Mouse (Mus musculus) heart, embryonic 10.5 days (tissue): ENCODE measurements around the gene Pdk2. TPM values are rescaled to one million over a fixed set of nuclear protein-coding genes. Genes with fewer than 3 reads are reported as not detected.

ENCODE experiments used
- DNase-seq: peaks from one replicate; pipeline ENCODE4 v3.0.0-alpha.2; 2017; ENCODE audit warnings: low spot score
- H3K27ac ChIP-seq: fragments of 300-500 bp; sonication (generic); 2 replicates; pipeline ENCODE4 v1.5.1; 2016; ENCODE audit warnings: mild to moderate bottlenecking
- H3K27me3 ChIP-seq: fragments of 300-500 bp; sonication (generic); 2 replicates; pipeline ENCODE4 v1.6.1; 2016; ENCODE audit warnings: mild to moderate bottlenecking; ENCODE audit not compliant: poor library complexity, insufficient read depth, severe bottlenecking
- H3K36me3 ChIP-seq: fragments of 300-500 bp; sonication (generic); 2 replicates; pipeline ENCODE4 v1.6.1; 2016; ENCODE audit warnings: mild to moderate bottlenecking, moderate library complexity
- H3K4me1 ChIP-seq: fragments of 300-500 bp; sonication (generic); 2 replicates; pipeline ENCODE4 v1.6.1; 2016; ENCODE audit warnings: mild to moderate bottlenecking
- H3K4me3 ChIP-seq: fragments of 300-500 bp; sonication (generic); 2 replicates; pipeline ENCODE4 v1.5.1; 2016; ENCODE audit warnings: mild to moderate bottlenecking, moderate library complexity
- H3K9me3 ChIP-seq: fragments of 300-500 bp; sonication (generic); 2 replicates; pipeline ENCODE4 v1.6.1; 2016; ENCODE audit warnings: mild to moderate bottlenecking, moderate library complexity
- WGBS: fragments of 180-500 bp; shearing (Covaris S2); methylation state at CpG from one replicate; pipeline ENCODE4 v1.1.7; 2016; 5-methylcytosine and 5-hydroxymethylcytosine counted together
- polyA plus RNA-seq: library from polyadenylated mRNA; unstranded; fragments of >200 nt; fragmentation: Nextera tagmentation; extraction: Ambion mirVana; gene quantifications from 2 replicates; pipeline ENCODE4 v1.2.1, GENCODE M21; 2016

Gene Pdk2
- polyA plus RNA-seq, 1 experiment from 2014 or later = 27.4 TPM

DNA sequence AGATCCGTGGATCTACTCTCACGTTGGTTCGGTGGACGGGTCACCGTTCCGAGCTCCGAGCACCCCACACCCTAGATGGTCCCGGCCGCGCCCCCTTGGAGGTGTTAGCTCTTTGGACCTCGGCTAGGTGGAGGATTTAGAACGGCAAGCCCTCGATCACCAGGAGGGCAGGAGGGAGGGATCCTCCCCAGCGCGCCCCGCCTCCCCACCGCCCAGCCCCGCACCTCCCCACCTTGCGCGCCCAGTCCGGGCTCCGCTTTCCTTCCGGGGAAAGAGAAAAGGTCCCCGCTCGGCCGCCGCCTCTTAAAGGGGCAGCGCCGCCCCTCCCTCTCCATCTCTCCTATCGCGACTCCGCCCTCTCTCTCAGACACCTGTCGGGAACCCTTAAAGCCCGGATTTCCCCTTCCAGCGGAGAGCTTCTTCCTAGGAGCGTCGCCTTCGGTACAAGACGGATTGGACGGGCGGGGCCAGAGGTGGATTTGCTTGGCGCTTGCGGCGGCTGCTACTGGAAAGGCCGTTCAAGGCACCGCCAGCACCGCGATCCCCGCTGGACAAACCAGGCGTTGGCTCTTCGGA, 35.5 kb upstream of the Pdk2 start, which contains the start of gene Itga3:
Itga3 (minus strand) TSS at position 266 of the 576 bp plus-strand sequence.
- H3K9me3 ChIP-seq = no peaks in the 10 kb centered on the region
- no peak for DNase-seq
- peak within 1 kb of the TSS; percentile 87 for H3K27ac ChIP-seq
- peak within 1 kb of the TSS; percentile 73 for H3K4me3 ChIP-seq
- peaks cover 80% of the 10 kb centered on the region for H3K4me1 ChIP-seq
- peaks cover 52% of the 10 kb centered on the region for H3K27me3 ChIP-seq
- WGBS = under 1% methylated on average over 44 of the region's 51 CpGs
- H3K36me3 ChIP-seq = no peaks in the 10 kb centered on the region

DNA sequence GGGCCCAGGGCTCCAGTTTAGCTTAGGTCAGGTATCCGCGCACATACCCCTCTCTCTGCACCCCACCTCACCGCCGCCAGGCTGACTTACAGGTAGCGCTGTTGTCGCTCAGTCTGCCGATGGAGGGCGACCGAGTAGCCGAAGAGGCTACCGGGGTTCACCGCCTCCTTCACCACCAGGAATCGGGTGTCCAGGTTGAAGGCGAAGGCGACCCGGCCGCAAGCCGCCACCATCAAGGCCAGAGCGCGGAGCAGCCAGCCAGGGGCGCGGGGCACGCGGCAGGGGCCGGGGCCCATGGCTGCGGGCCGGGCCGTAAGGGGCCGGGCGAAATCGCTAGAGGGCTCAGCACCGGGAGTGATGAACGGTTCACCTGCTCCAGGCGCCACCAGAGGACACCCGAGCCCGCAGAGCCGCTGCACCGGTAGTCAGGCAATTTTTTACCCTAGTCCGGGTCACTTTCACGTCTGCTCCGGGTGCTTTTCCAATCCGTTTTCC, 34.9 kb upstream of the Pdk2 start:
- H3K36me3 ChIP-seq = no peaks in the 10 kb centered on the region
- peaks cover 85% of the 10 kb centered on the region for H3K4me1 ChIP-seq
- H3K27me3 ChIP-seq = peaks cover 52% of the 10 kb centered on the region
- H3K27ac ChIP-seq = peak overlapping the region; percentile 87
- WGBS = under 1% methylated on average over 42 of the region's 42 CpGs
- no peak for DNase-seq
- no peaks in the 10 kb centered on the region for H3K9me3 ChIP-seq
- peak overlapping the region; percentile 73 for H3K4me3 ChIP-seq

DNA sequence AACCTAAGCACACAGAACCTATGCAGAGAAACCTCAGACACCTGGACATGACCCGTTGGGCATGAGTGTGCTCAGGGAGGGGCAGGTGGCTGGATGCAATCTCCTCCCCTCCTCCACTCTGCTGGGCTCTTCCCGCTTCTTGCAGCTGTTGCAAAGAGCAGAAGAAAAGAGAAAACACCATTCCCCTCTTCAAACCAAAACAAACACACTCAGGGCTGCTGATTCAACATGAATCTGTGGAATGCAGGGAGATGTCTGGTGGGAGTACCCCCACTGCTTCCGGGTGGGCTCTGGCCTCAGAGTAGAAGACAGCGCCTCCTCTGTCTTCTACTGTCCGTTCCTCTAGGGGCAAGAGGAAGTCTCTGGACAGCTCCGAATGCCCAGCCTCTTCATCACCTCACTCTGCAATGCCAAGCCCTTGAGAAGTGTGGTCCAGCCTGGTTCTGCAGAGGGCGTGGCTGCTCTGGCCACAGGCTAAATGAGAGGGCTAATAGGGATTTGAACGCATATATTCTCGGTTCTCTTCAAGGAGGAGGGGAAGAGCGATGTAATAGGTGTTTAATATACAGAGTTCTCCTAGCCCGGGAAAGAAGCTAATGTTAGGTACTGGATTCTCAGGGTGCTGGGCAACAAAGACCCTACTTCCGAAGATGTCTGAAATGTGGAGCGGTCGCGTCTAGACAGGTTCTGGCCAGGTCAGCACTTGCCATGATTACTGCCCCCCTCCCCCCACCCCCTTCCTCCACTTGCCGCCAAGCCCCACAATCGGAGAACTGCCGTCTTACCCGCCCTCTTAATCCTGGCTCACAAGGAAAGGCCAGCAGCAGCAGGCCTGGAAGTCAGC, 34.3 kb upstream of the Pdk2 start:
- Histone ChIP-seq H3K27me3 (peaks cover 47% of the 10 kb centered on the region), H3K36me3 (no peaks in the 10 kb centered on the region), H3K9me3 (no peaks in the 10 kb centered on the region), H3K27ac (peak overlapping the region; percentile 87), H3K4me1 (peaks cover 86% of the 10 kb centered on the region), H3K4me3 (peak overlapping the region; percentile 73)
- WGBS = 7% methylated on average over 19 of the region's 19 CpGs
- DNase-seq = no peak

DNA sequence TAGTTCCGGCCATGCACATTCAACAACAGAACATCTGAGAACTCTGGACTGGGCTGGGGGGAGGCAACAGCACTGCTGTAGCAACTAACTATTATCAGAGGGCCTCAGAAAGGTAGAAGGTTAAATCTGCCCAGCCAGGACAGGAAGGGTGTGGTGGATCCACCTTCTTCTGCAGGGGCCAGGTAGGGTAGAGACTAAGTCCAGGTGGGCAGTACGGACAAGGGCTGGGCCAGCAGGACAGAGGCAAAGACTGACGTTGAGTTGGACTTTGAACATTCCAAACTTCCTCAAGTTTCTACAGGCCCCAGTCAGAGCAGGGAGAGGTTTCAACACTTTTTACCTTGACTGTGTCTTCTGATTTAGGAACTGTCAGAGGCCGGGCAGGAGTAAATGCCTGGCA, 33.5 kb upstream of the Pdk2 start:
- Histone ChIP-seq H3K27me3 (peaks cover 47% of the 10 kb centered on the region), H3K4me1 (peaks cover 86% of the 10 kb centered on the region), H3K36me3 (no peaks in the 10 kb centered on the region), H3K27ac (no peak overlapping the region), H3K9me3 (no peaks in the 10 kb centered on the region), H3K4me3 (peak overlapping the region; percentile 73; the same call in 1 of the 2 replicates)
- 61% methylated on average over 4 of the region's 4 CpGs for WGBS
- no peak for DNase-seq

DNA sequence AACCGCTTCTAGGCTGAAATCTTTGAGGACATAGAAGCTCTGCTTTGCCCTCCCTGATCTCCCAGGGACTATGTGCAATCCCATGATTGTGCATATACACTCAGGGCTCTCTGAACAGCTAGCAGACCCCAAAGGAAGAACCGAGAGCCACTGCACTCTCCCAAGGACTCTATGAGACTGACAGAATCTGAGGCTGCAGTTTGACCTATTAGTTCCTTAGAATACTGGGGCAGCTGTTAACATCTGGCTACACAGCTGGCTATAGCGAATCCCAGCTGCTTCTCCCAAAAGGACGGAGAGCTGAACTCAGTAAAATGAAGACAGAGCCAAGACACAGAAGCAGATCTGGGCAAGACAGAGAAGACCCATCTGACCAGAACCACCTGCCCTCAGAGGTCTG, 32.7 kb upstream of the Pdk2 start:
- Histone ChIP-seq H3K4me1 (peaks cover 86% of the 10 kb centered on the region), H3K4me3 (no peak overlapping the region), H3K27ac (no peak overlapping the region), H3K27me3 (peaks cover 42% of the 10 kb centered on the region), H3K9me3 (no peaks in the 10 kb centered on the region), H3K36me3 (no peaks in the 10 kb centered on the region)
- WGBS = 81% methylated on average over 4 of the region's 4 CpGs
- no peak for DNase-seq

DNA sequence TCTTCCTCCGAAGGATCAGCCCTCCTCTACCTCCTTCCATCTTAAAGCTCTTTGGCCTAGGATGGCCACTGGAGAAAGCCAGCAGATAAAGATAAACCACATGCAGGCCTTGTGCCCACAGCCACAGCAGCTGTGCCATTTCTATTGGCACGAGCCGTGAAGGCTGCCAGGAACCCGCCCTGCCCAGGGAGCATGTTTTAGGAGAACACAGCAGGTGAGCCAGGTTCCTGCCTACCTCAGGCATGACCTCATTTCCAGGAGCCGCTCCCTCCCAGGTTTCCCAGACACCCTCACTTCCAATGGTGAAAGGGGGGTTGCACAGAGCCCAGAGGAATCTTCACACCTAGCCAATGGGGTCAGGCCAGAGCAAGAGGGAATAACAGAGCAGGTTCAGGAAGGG, 31.6 kb upstream of the Pdk2 start:
- Histone ChIP-seq H3K27me3 (peaks cover 31% of the 10 kb centered on the region), H3K27ac (peak overlapping the region; percentile 85; the same call in 1 of the 2 replicates)

DNA sequence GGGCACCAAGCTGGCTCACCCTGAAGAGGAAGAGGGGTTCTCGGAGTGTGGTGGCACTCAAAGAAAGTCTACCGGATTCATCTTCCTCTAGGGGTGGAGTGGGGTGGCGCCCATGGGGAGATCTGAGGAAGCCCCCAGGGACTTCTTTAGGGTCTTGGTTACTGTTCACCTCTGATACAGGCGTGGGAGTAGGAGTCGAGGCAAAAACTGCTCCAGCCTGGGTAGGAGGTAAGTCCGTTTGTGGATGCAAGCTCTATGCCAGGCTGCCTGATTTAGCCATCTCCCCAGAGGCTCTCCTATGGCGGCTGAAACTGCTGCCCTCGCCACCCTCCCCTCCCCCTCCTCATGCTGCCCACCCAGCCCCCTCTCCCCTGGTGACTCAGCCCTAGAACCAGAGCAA, 31.0 kb upstream of the Pdk2 start:
- Histone ChIP-seq H3K27me3 (peaks cover 25% of the 10 kb centered on the region), H3K4me1 (peaks cover 85% of the 10 kb centered on the region), H3K4me3 (no peak overlapping the region), H3K27ac (peak overlapping the region; percentile 85), H3K9me3 (no peaks in the 10 kb centered on the region), H3K36me3 (peaks cover 3% of the 10 kb centered on the region; the same call in 1 of the 2 replicates)
- no peak for DNase-seq
- 67% methylated on average over 8 of the region's 8 CpGs for WGBS

More for the DNA sequence above, 31.6 kb upstream of the Pdk2 start:
- H3K4me3 ChIP-seq = no peak overlapping the region
- H3K36me3 ChIP-seq = no peaks in the 10 kb centered on the region
- 71% methylated on average over 5 of the region's 5 CpGs for WGBS
- peaks cover 86% of the 10 kb centered on the region for H3K4me1 ChIP-seq
- H3K9me3 ChIP-seq = no peaks in the 10 kb centered on the region
- DNase-seq = no peak

DNA sequence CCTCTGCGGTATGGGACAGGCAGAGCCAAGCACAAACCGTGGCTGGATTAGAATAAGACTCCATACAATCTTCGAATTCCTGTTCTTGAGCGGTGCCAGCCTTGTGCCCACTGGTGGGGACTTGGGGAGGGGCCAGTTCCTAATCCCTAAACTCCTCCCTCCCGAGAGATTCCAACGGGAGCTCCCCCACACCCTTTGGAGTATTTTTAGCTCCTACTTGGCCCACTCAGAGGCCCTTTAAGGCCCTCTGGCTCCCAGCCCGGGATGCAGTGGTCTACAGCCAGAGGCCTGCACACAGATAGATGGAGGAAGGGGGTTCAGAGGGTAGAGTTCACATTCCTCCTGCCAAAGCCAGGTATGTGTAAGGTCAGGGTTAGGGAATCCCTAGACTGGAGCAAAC, 30.1 kb upstream of the Pdk2 start:
- Histone ChIP-seq H3K27me3 (peaks cover 18% of the 10 kb centered on the region), H3K4me3 (peak overlapping the region; percentile 32), H3K36me3 (peaks cover 3% of the 10 kb centered on the region; the same call in 1 of the 2 replicates), H3K4me1 (peaks cover 78% of the 10 kb centered on the region), H3K9me3 (no peaks in the 10 kb centered on the region), H3K27ac (peak overlapping the region; percentile 85)
- DNase-seq = no peak
- WGBS = 31% methylated on average over 7 of the region's 7 CpGs

DNA sequence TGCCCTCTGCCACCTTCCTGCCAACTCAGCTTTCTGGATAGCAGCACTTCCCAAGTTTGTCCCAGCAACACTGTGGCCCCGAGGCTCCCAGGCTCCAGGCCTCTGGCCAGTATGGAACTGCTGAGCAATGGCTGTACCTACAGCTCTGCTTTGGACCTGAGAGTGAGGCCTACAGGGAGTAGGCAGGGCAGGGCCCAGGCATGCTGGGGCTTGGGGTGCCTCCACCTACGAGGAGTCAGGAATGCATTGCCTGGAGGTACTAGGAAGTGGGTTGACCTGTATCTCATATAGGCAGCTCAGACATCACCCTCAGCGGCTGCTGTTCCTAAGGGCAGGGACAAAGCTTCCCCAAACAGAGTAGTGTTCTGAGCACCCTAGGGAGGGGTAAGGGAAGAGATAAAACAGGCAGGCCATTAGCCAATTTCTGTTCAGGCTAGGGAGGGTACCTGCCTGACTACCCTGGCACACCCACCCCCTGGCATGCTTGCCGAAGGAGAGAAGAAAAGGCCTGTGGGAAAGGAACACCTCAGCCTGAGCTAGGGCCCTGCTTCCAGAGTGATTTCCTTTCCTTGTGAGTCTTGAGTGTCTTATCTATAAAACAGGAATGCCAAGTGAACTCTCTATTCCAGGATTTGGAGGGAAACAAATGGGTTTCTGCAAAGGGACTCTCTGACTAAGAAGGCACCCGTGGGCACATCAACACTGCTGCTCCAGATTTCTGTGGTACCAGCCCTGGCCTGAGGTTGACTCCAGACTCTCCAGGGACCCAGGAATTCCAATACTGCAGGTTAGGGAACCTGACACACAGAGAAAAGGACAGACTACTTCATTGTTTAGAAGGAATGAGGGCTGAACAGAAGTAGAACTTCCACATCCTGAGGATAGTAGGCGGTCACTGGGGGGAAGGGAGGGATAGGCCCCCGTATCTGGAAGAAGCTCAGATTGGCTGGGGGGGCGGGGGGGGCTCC, 29.3 kb upstream of the Pdk2 start:
- peaks cover 70% of the 10 kb centered on the region for H3K4me1 ChIP-seq
- peak overlapping the region; percentile 85 for H3K27ac ChIP-seq
- no peaks in the 10 kb centered on the region for H3K9me3 ChIP-seq
- peaks cover 11% of the 10 kb centered on the region for H3K27me3 ChIP-seq
- no peak overlapping the region; the same call in 1 of the 2 replicates for H3K4me3 ChIP-seq
- peaks cover 9% of the 10 kb centered on the region for H3K36me3 ChIP-seq
- DNase-seq = no peak
- WGBS = 56% methylated on average over 8 of the region's 8 CpGs

DNA sequence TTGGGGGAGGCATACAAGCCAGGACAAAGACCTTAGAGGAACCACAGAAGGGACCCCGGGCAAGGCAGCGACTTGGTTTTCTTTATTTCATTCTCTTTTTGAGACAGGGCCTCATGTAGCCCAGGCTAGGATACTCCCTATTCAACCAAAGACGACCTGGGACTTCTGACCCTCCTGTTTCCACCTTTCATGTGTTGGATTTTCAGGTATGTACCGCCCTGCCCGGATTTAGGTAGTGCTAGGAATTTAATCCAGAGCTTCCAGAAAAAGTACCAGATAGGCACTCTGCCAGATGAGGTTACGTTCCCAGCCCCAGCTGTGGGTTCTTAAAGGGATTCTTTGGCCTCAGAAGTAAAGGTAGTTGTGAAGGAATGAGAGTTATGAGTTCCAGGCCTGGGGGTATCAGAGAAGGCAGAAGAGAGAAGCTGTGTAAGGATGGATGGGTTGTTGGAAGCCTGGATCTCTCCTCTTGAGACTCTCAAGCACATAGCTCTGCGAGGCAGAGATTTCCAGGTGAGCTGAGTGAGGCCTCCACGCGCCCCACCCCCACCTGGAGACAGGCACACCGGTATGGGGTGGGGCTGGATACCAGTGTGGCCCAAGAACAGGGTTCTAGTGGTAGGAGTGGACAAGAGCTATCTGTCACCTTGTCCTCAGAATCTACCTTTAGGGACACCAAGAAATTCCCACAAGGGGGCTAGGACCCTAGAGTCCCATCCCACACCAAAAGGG, 28.2 kb upstream of the Pdk2 start:
- 79% methylated on average over 10 of the region's 10 CpGs for WGBS

DNA sequence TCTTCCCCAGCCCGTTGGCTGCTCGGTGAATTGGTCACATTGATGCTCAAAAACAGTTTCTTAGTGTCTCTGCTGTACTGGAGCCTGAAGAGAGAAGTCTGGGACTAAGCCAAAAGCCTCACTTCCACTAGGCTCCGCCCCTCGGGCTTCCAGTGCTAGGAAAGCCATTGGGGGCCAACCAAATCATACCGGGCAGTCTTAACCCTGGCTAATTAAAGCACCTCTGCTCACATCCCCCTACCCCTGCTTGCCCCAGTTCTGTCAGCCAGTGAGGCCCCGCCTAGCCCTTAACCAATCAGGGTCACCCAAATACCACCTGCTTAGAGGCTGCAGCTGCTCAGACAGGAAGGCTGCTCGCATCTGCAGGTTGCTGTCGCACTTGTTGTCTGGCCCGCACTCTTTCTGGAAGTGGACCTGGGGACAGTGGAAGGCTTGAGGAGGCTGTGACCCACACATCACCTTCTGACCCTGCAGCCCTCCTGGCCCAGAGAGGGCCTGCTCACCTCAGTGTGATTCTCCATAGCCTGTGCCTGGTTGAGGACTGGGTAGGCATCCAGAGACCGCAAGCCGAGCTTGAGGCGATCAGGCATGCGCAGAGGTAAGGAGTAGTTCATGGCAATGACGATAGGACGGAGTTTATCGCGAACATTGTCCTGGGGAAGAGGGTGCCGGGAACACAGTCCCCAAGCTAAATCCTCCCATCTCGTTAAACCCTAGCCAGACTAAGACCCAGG, 15.8 kb upstream of the Pdk2 start:
- no peaks in the 10 kb centered on the region for H3K9me3 ChIP-seq
- WGBS = 37% methylated on average over 19 of the region's 19 CpGs
- H3K4me1 ChIP-seq = peaks cover 13% of the 10 kb centered on the region
- no peak for DNase-seq
- H3K4me3 ChIP-seq = no peak overlapping the region
- H3K27me3 ChIP-seq = peaks cover 24% of the 10 kb centered on the region
- peaks cover 83% of the 10 kb centered on the region for H3K36me3 ChIP-seq
- no peak overlapping the region for H3K27ac ChIP-seq

More for the DNA sequence above, 28.2 kb upstream of the Pdk2 start:
- peaks cover 12% of the 10 kb centered on the region for H3K36me3 ChIP-seq
- peaks cover under 1% of the 10 kb centered on the region for H3K27me3 ChIP-seq
- no peak for DNase-seq
- H3K27ac ChIP-seq = peak overlapping the region; percentile 85
- H3K9me3 ChIP-seq = no peaks in the 10 kb centered on the region
- H3K4me3 ChIP-seq = no peak overlapping the region
- H3K4me1 ChIP-seq = peaks cover 60% of the 10 kb centered on the region
